Mouse (Mus musculus): ENCODE data around the gene Fam69b. TPM values are rescaled to one million over a fixed set of nuclear protein-coding genes. Genes with fewer than 3 reads are reported as not detected.
A peak's percentile ranks its signal among the peaks of the same experiment; 100 is the strongest.

Gene Fam69b
- polyA plus RNA-seq, 1 experiment from 2014 or later: 17.3 TPM

DNA sequence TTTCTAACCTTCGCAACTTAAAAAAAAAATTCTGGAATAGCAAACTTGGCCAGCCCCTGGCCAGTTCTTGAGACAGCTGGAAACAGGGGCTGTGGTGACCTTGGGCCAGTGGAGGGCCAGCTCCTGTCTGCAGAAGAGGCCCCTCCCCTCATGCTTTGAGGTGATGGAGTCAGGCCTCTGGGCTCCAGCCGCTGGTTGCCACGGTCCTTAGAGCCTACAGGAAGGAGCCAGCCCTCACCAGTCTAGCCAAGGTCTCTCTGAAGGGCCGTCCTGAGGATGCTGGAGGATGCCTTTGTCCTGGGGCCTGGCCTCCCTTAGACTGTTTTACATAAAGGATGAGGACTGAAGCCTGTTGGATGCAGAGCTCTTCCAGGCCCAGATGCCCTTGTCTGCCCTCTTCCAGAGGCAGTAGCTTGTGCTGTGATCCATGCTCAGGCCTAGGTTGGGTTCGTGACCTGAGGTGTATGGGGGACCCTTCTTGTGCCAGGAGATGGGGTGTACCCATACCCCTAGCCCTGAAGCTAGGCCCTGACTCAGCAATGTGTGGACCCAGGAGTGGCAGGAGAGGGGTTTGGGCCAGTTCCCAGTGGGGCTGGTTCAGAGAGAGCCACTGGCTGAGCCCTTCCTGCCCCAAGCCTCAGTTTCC lies 658 bp downstream of the Fam69b start:
- Histone ChIP-seq H3K4me2 (peak overlapping the region; percentile 94), H3K9me3 (replicated peaks) (no peaks in the 10 kb centered on the region; the same call in 1 of the 2 replicates), H3K27ac (ENCODE audit: poor library complexity, severe bottlenecking) (no peak overlapping the region), H3K36me3 (no peaks in the 10 kb centered on the region), H3K9ac (peak overlapping the region; percentile 85), H3K27me3 (replicated peaks) (0 out of 2 replicates have a peak, but pooled peaks cover 5% of the 10 kb centered on the region), H3K4me1 (replicated peaks) (peaks cover 6% of the 10 kb centered on the region), H3K4me3 (peak overlapping the region; percentile 63)
- ATAC-seq (ENCODE audit: insufficient number of reproducible peaks, low FRiP score): peak; percentile 34; the same call in 1 of the 2 replicates
- 26% methylated on average over 5 of the region's 5 CpGs for WGBS

DNA sequence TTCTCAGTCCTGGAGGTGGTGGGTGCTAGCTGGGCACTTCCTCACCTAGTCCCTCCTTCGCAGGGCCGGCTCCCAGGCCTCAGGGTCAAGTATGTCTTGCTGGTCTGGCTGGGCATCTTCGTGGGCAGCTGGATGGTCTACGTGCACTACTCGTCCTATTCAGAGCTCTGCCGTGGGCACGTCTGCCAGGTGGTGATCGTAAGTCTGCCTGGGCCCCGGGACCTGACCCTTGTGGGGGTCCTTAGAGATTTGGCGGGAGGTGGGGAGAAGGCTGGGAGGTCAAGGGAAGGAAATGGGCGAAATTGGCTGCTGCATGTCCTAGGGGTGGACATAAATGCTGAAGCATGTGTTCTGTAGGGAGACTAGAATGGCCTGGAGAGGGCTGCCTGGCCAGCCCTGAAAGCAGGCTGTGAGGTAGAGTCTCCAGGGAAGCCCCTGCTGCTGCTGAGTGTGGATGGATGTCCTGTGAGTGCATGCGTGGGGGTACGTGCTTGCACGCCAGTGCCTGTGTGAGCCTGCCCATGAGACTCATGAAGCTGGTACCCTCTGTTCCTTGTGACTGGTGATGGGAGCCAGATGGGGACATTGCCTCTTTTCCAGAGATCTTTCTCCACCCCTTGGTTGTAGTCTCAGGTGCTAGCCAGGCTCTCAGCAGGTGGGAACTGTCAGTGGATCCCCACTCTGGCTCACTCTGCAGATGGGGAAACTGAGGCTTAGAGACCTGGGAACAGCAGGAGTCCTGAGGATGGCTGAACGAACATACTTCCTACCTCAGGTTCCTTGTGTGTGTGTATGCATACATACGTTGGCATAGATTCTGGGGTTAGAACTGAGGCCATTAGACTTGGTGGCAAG lies 4.5 kb downstream of the Fam69b start:
- H3K27me3 ChIP-seq (replicated peaks): no peaks in the 10 kb centered on the region
- H3K4me2 ChIP-seq: no peak overlapping the region
- 80% methylated on average over 16 of the region's 16 CpGs for WGBS
- H3K9me3 ChIP-seq (replicated peaks): no peaks in the 10 kb centered on the region
- no peak overlapping the region for H3K9ac ChIP-seq
- H3K36me3 ChIP-seq: peaks cover 35% of the 10 kb centered on the region
- no peak for ATAC-seq (ENCODE audit: insufficient number of reproducible peaks, low FRiP score)
- H3K27ac ChIP-seq (ENCODE audit: poor library complexity, severe bottlenecking): no peak overlapping the region
- H3K4me1 ChIP-seq (replicated peaks): peaks cover 19% of the 10 kb centered on the region
- no peak overlapping the region for H3K4me3 ChIP-seq

DNA sequence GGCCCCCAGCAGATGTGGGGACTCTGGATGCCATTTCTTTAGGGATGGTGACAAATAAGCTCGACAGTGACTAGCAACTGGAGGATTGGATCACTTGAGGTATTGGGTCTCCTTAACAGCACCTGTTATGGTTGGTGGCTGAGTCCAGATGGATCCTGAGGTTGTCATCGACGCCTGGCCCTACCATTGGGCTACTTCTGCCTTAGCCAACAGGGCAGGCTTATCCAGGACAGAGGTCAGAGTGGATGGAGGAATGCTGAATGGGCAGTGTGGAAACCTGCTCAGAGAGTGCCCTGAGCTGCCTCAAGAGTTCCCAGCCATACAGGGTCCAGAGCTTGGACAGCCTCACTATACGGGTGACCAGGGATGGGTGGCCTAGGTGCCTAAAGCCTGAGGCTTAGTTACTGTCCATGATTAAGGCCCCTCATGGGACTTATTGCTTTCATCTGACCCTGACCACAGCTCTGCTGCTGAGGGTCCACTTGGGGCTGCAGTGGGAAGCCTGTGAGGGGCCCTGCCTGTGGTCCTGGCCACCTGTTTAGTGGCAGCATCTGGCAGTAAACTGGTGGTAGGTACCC lies 5.8 kb downstream of the Fam69b start:
- no peak overlapping the region for H3K4me3 ChIP-seq
- peaks cover 46% of the 10 kb centered on the region for H3K36me3 ChIP-seq
- no peak for ATAC-seq (ENCODE audit: insufficient number of reproducible peaks, low FRiP score)
- no peaks in the 10 kb centered on the region for H3K9me3 ChIP-seq (replicated peaks)
- no peaks in the 10 kb centered on the region for H3K27me3 ChIP-seq (replicated peaks)
- no peak overlapping the region for H3K9ac ChIP-seq
- 61% methylated on average over 4 of the region's 4 CpGs for WGBS
- H3K4me2 ChIP-seq: no peak overlapping the region
- peaks cover 26% of the 10 kb centered on the region for H3K4me1 ChIP-seq (replicated peaks)
- no peak overlapping the region for H3K27ac ChIP-seq (ENCODE audit: poor library complexity, severe bottlenecking)

DNA sequence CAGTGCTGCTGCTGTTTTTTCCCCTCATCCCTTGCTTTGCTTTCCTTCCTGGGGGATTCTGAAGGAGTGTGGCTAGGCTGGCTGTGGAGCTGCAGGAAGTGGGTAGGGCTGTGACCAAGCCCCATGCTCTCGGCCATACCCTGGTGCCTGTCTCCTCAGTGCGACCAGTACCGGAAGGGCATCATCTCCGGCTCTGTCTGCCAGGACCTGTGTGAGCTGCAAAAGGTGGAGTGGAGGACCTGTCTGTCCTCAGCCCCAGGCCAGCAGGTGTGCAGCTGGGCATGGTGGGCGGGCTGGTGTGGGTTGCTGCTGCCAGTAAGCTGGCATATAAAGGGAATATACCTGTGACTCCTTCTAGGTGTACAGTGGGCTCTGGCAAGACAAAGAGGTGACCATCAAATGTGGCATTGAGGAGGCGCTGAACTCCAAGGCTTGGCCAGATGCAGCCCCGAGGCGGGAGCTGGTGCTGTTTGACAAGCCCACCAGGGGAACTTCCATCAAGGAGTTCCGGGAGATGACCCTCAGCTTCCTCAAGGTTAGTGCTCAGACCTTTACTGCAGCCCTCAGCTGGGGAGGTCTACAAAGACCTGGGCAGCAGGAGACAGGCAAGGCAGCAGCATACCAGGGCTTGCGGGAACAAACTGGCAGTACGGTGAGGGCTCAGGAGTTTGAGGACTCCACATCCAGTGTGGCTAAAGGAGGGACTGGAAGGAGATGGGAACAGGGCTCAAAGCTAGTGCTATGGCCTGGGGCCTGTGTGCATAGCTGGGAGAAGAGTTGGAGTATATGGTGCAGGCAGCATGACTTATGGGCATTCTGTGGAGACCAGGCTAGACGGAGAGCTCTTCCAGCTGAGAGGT lies 6.6 kb downstream of the Fam69b start:
- Histone ChIP-seq H3K4me2 (no peak overlapping the region), H3K27me3 (replicated peaks) (no peaks in the 10 kb centered on the region), H3K9me3 (replicated peaks) (no peaks in the 10 kb centered on the region), H3K4me3 (no peak overlapping the region), H3K27ac (ENCODE audit: poor library complexity, severe bottlenecking) (no peak overlapping the region), H3K36me3 (peaks cover 46% of the 10 kb centered on the region), H3K9ac (no peak overlapping the region), H3K4me1 (replicated peaks) (peaks cover 30% of the 10 kb centered on the region)
- no peak for ATAC-seq (ENCODE audit: insufficient number of reproducible peaks, low FRiP score)
- 59% methylated on average over 12 of the region's 12 CpGs for WGBS

DNA sequence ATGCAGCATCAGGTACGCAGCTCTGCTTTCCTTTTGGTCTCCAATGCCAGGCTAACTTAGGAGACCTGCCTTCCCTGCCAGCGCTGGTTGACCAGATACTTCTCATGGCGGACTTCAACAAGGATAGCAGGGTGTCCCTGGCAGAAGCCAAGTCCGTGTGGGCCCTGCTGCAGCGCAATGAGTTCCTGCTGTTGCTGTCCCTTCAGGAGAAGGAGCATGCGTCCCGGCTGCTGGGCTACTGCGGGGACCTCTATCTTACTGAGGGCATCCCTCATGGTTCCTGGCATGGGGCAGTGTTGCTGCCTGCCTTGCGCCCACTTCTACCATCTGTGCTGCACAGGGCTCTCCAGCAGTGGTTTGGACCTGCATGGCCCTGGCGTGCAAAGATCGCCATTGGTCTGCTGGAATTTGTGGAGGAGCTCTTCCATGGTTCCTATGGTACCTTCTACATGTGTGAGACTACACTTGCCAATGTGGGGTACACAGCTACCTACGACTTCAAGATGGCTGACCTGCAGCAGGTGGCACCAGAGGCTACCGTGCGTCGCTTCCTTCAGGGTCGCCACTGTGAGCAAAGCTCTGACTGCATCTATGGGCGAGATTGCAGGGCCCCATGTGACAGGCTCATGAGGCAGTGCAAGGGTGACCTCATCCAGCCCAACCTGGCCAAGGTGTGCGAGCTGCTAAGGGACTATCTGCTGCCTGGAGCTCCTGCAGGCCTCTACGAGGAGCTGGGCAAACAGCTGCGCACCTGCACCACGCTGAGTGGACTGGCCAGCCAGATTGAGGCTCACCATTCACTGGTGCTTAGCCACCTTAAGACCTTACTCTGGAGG lies 7.5 kb downstream of the Fam69b start:
- H3K4me1 ChIP-seq (replicated peaks): peaks cover 30% of the 10 kb centered on the region
- H3K4me3 ChIP-seq: no peak overlapping the region
- peaks cover 46% of the 10 kb centered on the region for H3K36me3 ChIP-seq
- H3K27me3 ChIP-seq (replicated peaks): no peaks in the 10 kb centered on the region
- no peak for ATAC-seq (ENCODE audit: insufficient number of reproducible peaks, low FRiP score)
- no peak overlapping the region for H3K9ac ChIP-seq
- no peak overlapping the region for H3K27ac ChIP-seq (ENCODE audit: poor library complexity, severe bottlenecking)
- H3K9me3 ChIP-seq (replicated peaks): no peaks in the 10 kb centered on the region
- H3K4me2 ChIP-seq: no peak overlapping the region
- WGBS: 71% methylated on average over 21 of the region's 21 CpGs

DNA sequence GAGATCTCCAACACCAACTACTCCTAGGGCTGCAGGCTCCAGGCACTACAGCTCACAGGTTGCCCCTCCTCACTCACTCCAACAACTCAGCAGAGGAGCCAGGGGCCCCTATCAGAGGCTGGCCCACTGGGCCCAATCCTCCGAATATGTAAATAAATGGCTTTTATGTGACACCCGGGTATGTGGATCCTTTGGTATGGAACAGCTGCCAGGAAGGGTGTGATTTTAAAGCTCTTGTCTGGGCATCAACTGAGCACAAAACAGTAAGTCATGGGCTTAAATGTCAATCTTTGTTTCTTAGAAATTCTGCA lies 8.0 kb downstream of the Fam69b start:
- H3K4me2 ChIP-seq: no peak overlapping the region
- H3K27me3 ChIP-seq (replicated peaks): no peaks in the 10 kb centered on the region
- WGBS: 70% methylated on average over 2 of the region's 2 CpGs
- H3K36me3 ChIP-seq: peaks cover 46% of the 10 kb centered on the region
- H3K9me3 ChIP-seq (replicated peaks): no peaks in the 10 kb centered on the region
- no peak overlapping the region for H3K4me3 ChIP-seq
- ATAC-seq (ENCODE audit: insufficient number of reproducible peaks, low FRiP score): no peak
- no peak overlapping the region for H3K9ac ChIP-seq
- peaks cover 30% of the 10 kb centered on the region for H3K4me1 ChIP-seq (replicated peaks)
- H3K27ac ChIP-seq (ENCODE audit: poor library complexity, severe bottlenecking): no peak overlapping the region

DNA sequence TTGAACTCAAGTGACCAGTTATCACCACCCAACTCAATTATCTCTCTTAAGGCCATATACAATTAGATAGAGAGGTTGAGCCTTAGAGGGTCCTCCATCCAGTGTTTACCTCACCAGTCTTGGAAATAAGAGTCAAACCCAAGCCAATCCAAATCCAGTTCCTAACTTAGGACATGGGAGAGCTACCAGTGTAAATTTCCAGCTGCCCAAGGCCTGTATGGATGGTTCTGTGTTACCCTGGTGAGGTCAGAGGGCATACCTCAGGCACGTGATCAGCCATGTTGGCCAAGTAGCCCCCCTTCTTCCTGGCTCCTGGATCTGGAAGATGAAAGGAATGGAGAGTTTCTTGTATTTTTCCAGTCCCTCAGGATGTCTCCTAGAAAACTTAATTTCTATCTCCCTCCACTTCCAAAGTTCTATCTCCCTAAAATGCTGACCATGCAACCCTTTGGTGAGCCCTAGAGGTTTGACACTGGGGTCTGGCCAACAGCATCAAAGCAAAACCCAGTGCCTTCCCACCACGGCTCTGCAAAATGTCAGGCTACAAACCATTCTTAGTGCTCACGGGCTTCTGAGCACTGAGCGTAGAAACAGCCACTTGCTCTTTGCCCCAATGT lies 9.2 kb downstream of the Fam69b start:
- H3K4me3 ChIP-seq: no peak overlapping the region
- H3K9ac ChIP-seq: peak overlapping the region; percentile 8; the same call in 1 of the 2 replicates

DNA sequence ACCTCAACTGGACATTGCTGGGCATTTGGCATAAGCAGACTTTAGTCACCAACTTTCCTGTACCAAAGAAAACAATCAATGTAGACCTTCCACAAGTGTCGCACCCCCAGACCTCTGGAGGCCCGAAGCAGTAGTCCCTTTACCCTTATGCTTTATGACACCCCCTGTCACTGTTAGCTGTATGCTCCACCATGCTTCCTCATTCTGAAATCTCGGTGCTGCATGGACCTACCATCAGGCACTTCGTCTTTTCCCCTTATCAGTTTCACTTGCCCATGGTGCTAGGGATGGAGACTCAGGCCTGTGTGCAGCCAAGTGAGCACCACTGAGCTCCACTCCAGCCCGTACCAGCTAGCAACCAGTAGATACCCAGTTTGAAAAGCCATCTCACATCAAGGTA lies 9.8 kb downstream of the Fam69b start:
- Histone ChIP-seq H3K9ac (peak overlapping the region; percentile 0; the same call in 1 of the 2 replicates), H3K27ac (ENCODE audit: poor library complexity, severe bottlenecking) (no peak overlapping the region), H3K4me2 (peak overlapping the region; percentile 77), H3K4me1 (replicated peaks) (peaks cover 30% of the 10 kb centered on the region), H3K36me3 (peaks cover 46% of the 10 kb centered on the region), H3K27me3 (replicated peaks) (no peaks in the 10 kb centered on the region), H3K4me3 (peak overlapping the region; percentile 99), H3K9me3 (replicated peaks) (no peaks in the 10 kb centered on the region)
- WGBS: 74% methylated on average over 5 of the region's 5 CpGs
- no peak for ATAC-seq (ENCODE audit: insufficient number of reproducible peaks, low FRiP score)

More for the DNA sequence above, 9.2 kb downstream of the Fam69b start:
- Histone ChIP-seq H3K4me1 (replicated peaks) (peaks cover 30% of the 10 kb centered on the region), H3K27ac (ENCODE audit: poor library complexity, severe bottlenecking) (no peak overlapping the region), H3K36me3 (peaks cover 46% of the 10 kb centered on the region), H3K27me3 (replicated peaks) (no peaks in the 10 kb centered on the region), H3K4me2 (peak overlapping the region; percentile 77; the same call in 1 of the 2 replicates), H3K9me3 (replicated peaks) (no peaks in the 10 kb centered on the region)
- no peak for ATAC-seq (ENCODE audit: insufficient number of reproducible peaks, low FRiP score)
- 80% methylated on average over 4 of the region's 4 CpGs for WGBS

DNA sequence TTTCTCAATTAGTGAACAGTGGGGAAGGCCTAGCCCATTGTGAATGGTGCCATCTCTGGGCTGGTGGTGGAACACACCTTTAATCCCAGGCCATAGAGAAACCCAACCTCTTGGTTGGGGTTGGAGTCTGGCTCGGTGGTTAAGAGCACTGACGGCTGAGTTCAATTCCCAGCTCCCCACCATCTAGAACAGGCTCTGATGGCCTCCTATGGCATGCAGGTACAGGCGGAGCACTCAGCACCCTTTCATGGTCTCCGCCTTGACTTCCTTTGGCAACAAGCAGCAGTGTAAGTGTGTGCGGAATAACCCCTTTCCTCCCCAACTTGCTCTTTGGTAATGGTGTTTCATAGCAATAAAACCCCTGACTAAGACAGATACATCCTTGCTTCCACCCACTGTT lies 10.3 kb downstream of the Fam69b start:
- H3K4me3 ChIP-seq: peak overlapping the region; percentile 99
- H3K9me3 ChIP-seq (replicated peaks): no peaks in the 10 kb centered on the region
- WGBS: 79% methylated on average over 5 of the region's 5 CpGs
- H3K4me1 ChIP-seq (replicated peaks): peaks cover 30% of the 10 kb centered on the region
- H3K27ac ChIP-seq (ENCODE audit: poor library complexity, severe bottlenecking): no peak overlapping the region
- no peak for ATAC-seq (ENCODE audit: insufficient number of reproducible peaks, low FRiP score)
- no peaks in the 10 kb centered on the region for H3K27me3 ChIP-seq (replicated peaks)
- peak overlapping the region; percentile 99 for H3K9ac ChIP-seq
- H3K4me2 ChIP-seq: peak overlapping the region; percentile 77
- peaks cover 46% of the 10 kb centered on the region for H3K36me3 ChIP-seq

DNA sequence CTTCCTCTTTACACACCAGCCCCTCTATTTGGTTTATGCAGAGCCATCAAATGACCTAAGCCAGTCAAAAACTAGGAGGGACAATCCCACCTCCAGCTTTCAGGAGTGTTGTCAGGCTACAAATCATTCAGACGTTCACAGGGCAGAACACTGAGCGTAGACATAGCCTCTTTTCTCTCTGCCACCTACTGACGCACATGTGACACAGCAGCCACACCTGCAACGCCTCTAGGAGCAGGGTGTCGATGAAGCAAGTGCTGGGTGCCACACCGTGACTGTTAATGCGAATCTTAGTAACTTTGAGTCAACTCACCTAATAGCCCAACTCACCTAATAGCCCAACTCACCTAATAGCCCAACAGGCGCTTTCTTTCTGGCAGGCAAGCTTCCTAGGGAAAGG lies 10.8 kb downstream of the Fam69b start:
- no peak for ATAC-seq (ENCODE audit: insufficient number of reproducible peaks, low FRiP score)
- Histone ChIP-seq H3K4me3 (peak overlapping the region; percentile 99), H3K4me2 (peak overlapping the region; percentile 77), H3K27ac (ENCODE audit: poor library complexity, severe bottlenecking) (no peak overlapping the region), H3K9ac (peak overlapping the region; percentile 99), H3K9me3 (replicated peaks) (no peaks in the 10 kb centered on the region), H3K36me3 (peaks cover 46% of the 10 kb centered on the region), H3K27me3 (replicated peaks) (no peaks in the 10 kb centered on the region), H3K4me1 (replicated peaks) (peaks cover 30% of the 10 kb centered on the region)
- WGBS: 8% methylated on average over 8 of the region's 8 CpGs
